Mouse (Mus musculus) heart, postnatal 10 days (tissue): ENCODE measurements at regions not wholly inside any gene's neighbourhood (a gene's known extent, or its start where the extent isn't known, plus 50 kb on each side); places are given as distances from the start of the nearest gene placed in this dataset.

Experiments used
- DNase-seq, 2 experiments: peaks; one replicate each; pipeline ENCODE4 v3.0.0; 2021
- intact Hi-C: fragments of 180-260 bp; cut with DNase I; formaldehyde crosslinking; loops from one replicate; pipeline ENCODE4 v1.15.1; 2025

DNA sequence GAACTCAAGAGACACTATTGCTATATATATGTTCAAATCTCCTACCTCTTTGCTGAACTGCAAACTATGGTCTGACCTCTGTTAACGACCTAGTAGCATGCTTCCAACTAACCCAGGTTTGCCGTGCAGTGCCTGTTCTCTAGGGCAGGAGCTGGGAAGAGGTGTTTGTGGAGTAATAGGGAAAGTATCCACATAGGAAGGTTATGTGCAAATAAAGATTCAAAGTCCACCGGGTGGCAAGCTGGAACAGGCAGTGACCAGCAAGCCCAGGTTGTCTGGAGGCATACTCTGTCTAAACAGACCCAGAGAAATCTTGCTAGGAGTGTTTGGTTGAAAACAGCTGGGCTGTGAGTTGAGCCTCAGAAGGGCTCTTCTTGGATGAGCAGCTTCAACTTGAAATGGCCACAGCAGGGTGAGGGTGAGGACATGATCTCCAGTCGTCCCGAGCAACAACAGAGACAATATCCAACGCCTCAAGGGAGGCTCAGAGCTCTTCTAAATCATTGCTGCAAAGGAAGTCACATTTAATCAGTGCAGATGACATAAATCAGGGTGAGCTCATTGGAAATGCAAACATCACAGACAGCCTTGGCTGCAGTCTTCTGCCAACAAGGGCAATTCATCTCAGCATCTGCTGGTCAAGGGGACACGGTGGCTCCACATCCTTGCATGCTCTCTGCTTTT lies 846.7 kb downstream of the Synb start:
- no peak for DNase-seq
- intact Hi-C loops, result no loop called here

DNA sequence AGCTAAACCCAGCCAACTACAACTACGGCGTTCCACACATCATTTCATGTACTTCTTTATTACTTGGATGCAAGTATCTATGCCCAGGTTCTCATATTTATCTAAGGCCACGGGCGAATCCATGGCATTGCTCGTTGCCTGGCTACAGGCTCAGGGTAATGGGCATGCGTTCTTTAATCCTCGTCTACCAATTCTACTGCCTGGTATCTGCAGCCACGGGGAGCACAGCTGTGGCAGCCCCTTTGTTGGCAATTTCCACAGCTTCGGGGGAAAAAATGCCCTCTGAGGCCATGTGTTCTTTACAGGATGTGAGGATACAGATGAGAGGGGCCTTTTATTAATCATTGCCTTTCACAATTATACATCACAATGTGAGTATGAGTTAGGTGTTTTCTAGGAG lies 860.8 kb downstream of the Synb start:
- intact Hi-C loops, result no loop called here
- no peak for DNase-seq

DNA sequence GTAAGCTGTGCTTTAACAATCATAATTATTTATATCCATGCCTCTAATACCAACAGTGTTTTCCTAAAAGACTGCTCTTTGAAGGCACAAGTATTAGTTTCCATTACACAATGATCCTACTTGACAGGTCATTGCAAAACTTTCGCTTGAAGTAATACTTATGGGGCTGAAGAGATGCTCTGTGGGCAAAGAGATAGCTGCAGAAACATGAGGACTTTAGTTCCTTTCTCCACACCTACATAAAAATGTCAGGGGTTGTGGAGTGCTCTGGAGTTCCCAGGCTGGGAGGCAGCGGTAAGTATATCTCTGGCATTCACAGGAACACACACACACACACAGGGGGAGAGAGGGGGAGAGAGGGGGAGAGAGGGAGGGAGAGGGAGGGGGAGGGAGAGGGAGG lies 862.0 kb downstream of the Synb start:
- intact Hi-C loops, result no loop called here
- DNase-seq, result no peak

DNA sequence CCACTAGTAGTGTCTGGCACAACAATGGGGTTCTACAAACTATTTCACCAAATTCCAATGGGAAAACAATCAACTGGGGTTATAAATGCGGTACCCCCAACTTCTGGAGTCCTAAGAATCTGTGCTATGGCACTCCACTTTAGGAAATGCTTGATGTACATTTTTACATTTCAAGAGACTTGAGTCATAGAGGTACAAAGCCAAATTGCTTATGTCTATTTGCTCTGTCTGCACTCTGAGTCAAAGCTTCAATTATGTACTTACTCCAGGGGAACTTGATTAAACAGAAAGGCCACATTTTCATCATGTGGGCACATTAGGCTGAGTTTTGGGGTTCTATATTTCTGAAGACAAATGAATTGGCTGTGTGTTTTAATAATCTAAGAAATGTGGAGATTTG lies 866.9 kb downstream of the Synb start:
- intact Hi-C loops, result no loop called here
- DNase-seq, result no peak

DNA sequence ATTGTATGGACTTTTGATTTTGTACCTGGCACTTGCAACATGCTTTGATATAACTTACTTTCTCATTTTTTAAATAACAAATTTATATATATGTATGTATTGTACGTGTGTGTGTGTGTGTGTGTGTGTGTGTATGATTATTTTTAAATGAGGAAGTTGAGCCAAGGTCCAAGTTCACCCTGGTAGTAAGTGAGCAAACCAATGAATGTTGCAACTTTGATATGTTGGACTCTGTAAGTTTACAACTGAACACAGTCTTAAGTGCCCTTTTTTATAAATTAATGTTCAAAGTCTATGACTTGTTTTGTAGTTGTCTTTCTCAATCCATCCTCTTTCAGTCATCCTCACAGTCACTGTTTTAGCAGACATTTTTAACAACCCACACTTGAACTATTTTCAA lies 901.7 kb downstream of the Synb start:
- intact Hi-C loops, result no loop called here
- DNase-seq, result no peak

DNA sequence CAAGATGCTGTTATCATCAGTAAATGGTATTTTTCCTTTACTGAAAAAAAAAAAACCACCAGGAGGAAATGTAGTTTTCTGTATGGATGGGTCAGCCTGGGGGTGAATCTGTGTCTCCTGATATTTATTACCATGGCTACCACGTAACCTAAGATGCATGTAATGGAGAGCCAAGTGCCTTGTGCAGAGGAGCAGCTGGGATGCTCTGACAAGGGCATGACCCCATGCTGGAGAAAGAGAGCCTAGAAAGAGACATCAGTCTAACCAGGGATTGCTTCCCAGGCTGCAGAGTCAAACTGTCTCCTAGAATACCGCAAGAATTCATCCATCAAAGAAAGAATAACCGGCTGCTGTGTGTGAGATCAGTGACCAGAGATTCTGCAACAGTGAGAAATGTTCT lies 902.2 kb downstream of the Synb start:
- intact Hi-C loops, result no loop called here
- DNase-seq, result no peak

DNA sequence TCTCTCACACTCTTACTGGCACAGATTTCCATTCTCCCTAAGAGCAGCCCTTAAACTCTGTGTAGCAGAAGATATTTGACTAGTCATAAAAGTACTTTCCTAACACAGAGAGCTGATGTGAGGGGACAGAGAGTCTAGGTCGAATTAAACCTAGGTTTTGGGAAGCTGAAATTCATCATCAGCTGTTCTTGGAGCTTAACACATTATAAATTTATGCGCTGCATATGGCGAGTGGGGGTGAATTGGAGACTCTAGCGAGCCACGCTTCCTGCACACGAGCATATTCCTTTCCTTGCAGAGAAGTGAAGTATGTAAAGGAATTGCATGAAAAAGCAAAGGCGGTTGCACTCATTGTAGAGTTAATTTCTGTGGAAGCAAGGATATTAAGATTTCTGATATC lies 912.4 kb downstream of the Synb start:
- DNase-seq, result no peak
- intact Hi-C loops, result no loop called here

DNA sequence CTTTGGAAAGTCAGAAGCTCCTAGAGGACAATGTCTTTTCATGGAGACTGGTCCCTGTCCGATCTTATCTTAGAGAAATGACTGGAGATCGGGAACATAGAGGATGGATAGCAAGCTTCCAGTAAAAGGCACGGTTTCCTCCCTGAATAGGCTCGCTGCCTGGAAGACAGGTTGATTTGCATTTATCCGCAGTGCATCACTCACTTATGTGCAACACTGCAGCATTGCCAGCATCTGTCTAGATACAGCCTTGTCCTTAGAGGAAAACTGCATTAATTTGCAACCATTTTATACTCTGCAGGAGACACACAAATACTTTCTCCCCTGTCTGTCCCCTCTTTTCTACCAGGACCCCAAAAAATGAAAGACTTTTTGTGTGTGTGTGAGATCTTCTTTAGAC lies 926.4 kb downstream of the Synb start:
- intact Hi-C loops, result no loop called here
- DNase-seq, result no peak

DNA sequence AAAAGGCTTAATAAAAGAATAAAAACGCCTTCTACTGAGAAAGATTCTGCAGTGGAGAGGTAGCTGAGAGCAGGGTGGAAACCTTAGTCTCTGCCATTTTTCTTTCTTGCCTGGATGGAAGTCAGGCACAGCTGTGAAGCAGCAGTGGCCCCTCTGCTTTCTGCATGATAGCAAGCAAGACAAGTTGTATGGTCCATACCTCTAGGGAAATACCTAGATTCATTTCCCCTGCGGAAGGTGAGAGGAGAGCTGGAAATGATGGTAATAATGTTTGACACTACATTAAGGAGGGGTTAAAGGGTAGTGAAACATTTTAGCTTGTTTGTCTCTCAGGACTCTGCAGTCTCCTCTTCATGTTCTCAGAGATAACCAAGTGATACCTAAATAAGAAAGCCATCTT lies 930.2 kb downstream of the Synb start:
- intact Hi-C loops, result no loop called here

DNA sequence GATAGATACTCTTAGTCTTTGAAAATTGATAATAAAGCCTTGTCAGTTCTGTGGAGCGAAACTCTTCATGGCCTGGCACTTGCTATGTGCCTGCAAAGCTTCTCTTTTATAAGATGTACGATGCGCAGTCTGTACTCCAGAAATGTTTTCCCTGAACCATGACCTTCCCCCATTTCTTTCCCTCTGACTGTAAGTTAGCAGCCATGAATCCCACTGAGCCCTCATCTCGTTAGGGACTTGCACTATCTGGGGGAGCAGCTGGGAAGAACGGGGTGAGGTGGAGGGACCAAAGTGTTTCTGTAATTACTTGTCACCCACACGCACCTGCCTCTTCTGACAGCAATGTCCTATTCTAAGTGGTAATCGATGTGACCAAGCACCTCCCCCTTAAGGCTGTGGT lies 932.1 kb downstream of the Synb start:
- intact Hi-C loops, result no loop called here
- no peak for DNase-seq

More for the DNA sequence above, 930.2 kb downstream of the Synb start:
- no peak for DNase-seq

DNA sequence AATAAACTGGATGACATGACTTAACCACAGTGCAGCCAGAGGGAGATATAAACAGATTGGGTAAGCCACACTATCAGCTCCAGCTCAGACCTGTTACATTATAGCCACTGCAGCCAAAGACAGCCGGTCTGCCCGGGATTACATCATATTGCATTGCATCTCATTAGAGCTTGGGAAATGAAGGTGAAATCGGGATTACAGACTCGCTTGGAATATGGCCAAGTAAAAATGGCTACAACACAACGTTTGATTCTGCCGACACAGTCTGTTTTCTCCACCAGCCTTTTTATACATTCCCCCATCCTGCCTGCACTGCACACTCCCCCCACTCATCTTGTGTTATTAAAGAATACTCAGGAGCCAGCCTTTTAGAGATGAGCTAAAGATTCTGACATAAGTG lies 932.6 kb downstream of the Synb start:
- no peak for DNase-seq
- intact Hi-C loops, result no loop called here

DNA sequence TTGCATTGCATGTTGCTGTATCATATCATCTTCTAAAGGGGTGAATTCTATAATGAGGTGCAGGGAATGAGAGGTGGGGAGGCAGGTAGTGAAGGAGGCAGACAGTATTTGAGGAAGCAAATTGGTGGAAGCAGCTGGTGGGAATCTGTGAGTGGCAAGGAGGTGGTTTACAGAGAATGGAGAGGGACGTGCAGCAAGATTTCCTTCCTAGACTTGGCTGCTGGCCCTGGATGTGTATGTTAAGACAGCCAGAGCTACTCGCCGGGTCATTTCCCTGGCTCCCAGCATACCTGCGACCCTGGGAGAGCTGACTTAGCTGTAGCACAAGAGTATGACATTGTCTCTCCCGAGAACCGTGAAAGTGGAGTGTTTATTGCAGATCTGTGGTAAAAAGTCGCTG lies 937.7 kb downstream of the Synb start:
- intact Hi-C loops, result no loop called here
- DNase-seq, result no peak

DNA sequence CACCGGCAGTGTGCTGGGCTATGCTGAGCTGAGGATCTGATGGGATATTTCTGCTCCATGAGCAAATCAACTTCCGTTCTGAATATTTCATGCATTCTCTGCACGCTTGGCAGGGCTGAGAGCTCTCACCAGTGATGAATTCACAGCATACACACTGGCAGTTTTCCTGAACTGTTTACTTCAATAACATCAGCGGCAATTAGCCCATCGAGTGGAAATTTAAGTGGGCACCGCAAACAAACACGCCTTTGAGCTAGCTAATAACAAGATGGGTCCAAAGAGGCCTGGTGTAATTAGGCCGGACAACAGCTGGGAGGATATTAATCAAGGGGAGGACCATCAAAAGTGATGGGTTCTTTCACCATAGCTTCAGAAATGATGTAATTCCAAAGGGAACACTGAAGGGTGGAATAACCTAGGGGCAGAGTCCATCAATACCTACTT lies 938.6 kb downstream of the Synb start:
- intact Hi-C loops, result no loop called here
- DNase-seq, result no peak

DNA sequence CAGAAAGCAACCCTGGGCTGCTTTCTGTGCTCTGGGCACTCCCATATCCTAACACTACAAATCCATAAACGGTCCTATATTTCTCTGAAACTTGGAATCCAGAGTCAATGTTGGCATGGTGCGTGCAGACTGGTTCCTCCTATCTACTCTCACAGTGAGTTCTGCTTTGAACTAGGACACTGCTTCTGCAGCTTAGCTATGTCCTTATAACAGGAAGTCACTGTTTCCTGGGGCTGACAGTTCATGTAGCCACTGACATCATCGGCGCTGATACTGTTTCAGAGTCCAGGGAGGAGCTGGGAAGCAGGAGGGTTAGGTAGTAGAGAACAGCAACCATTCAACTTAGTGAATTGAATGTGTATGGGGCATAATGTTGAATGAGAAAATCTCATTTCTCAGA lies 948.6 kb downstream of the Synb start:
- no peak for DNase-seq
- intact Hi-C loops, result no loop called here

DNA sequence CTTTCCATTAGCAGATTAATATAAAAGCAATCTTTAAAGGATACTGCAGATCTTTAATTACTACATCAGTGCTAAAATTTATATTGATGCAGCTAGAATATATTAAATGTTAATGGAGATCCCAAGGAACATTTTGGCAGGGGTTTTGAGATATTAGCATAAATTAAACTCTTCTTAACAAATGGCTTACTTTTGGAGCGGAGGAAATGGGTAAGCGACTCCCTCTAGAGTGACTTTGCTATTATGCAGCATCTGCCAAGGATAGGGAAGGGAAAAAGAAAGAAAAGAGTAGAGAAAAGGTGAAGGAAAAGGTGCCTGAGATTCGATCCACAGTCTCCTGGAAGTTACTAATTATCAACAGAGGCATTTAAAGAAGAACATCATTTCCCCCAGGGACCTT lies 949.4 kb downstream of the Synb start:
- DNase-seq, result no peak
- intact Hi-C loops, result no loop called here

DNA sequence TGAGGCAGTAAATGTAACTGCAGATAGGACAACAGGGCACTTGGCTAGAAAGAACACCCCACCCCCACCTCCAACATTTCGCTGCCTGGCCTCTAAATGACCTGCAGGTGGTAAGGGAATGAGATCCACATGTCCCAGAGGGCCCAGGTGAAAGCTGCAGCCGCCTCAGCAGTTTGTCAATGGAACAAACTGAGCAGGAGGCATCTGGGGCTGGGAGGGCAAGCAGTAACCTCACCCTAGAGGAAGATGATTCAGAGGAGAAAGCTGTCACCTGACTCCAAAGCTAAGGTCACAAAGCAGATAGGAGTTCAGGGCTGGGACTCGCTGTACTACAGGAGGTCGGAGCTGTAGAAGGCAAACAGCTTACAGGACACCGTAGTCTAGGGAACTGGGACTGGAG lies 955.7 kb downstream of the Synb start:
- DNase-seq, result no peak
- intact Hi-C loops, result no loop called here

DNA sequence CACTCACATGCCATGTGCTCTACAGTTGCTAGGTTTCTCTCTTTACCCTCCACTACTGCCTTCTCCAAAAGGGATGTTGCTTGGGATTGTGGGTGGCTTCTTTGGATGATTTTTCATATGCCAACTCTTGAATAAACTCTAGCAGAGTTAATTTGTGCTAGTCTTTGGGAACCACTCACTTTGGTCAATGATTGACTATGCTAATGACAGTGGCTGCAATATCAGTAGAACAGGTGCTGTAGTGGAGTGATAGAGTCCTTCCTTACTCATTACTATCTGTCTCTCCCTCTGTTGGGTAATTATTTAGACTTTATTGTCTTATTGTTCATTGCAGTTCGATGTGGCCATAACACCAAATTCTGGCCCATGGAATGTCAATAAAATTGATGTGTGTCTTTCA lies 969.0 kb downstream of the Synb start:
- no peak for DNase-seq
- intact Hi-C loops, result no loop called here

DNA sequence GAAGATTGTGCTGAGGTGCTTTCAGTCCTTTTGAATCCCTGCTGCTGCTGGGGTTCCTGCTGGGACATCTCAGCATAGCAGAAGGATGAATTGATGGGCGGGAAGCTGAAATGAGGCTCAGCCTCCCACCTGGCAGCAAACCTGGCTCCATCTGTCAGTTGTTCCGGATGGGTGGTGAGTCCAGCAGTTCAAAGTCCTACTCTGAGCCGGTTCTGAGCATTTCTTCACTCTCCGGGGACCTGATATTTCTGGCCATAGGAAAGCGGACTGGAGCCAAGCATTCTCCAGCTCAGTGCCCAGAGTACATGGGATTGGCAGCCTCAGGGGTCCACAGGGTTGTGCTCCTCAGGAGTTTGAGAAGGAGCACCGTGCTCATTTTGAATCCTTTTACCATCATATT lies 971.1 kb downstream of the Synb start:
- no peak for DNase-seq
- intact Hi-C loops, result no loop called here

DNA sequence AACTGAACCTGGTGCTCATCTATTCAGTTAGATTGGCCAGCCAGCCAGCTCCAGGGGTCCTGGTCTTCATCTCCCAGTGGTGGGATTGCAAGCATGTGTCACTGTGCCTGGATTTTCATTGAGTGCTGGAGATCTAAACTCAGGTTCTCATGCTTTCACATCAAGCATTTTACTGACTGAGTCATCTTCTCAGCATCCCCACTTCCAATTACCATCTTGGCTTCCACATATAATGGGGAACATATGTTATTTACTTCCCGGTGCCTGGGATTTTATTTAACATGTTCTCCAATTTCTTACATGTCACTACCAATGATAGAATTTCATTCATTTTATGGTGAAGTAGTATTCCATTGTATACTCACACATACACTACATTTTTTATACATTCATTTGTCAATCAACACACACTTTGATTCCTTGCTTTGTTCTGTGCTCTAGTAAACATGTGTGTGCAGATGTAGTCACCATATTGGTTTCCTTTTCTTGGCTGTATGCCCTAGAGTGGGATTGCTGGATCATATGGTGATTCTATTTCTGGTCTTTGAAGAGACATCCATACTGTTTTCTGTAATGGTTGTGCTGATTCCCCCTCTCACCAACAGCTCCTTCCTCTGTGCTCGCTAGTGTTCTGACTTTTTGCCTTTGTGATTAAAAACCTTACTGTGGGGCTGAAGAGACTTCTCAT lies 986.0 kb downstream of the Synb start:
- no peak for DNase-seq
- intact Hi-C loops, result no loop called here

DNA sequence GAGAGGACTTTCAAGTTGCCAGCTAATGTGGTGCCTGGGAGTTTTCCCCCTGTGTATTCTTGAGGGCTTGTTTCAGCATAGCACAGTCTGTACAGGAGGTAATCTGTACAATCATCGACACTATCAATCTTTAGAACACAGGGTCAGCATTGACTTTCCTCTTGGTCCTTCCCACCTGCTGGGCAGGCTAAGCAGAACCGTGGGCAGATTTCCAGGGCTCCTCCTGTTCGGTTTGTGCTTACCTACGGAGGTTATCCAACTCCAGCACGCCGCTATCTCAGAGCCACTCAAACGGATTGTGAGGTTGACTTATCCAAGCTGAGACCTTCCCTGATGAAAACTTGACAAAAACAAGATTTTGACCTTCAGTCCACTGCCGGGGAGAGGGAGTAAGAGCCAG lies 988.9 kb downstream of the Synb start:
- intact Hi-C loops, result no loop called here
- DNase-seq, result no peak

DNA sequence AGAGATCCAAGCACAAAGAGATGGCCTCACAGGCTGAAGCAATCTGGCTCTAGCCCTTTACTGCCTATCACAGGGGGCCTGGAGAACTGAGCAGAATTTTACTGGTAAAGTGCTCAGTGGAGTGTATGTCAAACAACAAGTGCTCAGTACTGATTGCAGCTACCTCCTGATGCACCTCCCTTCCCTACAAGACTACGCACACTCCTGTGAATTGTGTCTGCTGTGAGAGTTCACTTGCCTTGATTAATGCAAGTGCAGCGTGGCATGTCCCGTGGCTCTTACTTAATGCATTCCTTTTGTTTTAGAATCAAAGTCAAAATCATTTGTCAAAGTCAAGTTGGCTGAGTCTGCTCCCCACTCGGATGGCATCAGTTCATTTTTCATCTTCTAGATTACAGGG lies 992.4 kb downstream of the Synb start:
- intact Hi-C loops, result no loop called here
- DNase-seq, result no peak

DNA sequence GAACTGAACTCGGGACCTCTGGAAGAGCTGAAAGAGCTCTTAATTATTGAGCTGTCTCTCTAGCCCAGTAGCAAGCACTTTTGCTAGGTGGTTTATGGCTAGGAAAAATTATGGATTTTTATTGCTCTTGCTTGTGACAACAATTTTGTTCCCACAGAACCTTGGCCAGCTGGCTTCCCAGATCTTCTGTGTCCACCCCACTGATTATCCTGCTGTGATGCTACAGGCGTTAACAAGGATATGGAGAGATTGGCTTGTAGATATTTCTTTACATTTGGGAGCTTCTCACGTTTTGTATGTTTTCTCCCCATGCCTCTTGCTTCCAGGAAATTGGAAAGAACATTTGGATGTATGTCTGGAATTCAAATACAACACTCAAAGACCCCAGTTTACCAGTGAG lies 1008.6 kb downstream of the Synb start:
- no peak for DNase-seq
- intact Hi-C loops, result no loop called here

DNA sequence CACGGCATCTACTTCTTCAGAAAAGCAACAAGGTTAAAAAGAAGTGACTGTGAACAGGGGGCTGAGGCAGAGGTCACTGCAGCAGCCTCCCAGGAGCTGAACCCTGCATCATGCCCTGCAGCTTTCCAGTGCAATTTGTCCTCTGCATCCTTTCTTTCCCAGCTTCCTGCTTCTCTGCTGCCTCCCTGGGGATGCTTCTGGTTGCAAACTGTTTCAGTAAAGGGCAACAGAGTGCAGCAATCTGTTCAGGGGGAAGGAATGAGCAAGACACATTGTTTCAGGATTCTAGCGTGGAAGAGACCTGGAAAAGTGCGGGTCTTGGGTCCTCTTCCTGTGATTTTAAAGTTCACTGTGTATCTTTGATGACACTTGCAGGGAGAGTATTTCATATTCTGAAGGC lies 1032.7 kb downstream of the Synb start:
- DNase-seq, result no peak
- intact Hi-C loops, result no loop called here
